Mouse (Mus musculus): ENCODE results near the gene Tcaf3.

The Tcaf3 gene

DNA sequence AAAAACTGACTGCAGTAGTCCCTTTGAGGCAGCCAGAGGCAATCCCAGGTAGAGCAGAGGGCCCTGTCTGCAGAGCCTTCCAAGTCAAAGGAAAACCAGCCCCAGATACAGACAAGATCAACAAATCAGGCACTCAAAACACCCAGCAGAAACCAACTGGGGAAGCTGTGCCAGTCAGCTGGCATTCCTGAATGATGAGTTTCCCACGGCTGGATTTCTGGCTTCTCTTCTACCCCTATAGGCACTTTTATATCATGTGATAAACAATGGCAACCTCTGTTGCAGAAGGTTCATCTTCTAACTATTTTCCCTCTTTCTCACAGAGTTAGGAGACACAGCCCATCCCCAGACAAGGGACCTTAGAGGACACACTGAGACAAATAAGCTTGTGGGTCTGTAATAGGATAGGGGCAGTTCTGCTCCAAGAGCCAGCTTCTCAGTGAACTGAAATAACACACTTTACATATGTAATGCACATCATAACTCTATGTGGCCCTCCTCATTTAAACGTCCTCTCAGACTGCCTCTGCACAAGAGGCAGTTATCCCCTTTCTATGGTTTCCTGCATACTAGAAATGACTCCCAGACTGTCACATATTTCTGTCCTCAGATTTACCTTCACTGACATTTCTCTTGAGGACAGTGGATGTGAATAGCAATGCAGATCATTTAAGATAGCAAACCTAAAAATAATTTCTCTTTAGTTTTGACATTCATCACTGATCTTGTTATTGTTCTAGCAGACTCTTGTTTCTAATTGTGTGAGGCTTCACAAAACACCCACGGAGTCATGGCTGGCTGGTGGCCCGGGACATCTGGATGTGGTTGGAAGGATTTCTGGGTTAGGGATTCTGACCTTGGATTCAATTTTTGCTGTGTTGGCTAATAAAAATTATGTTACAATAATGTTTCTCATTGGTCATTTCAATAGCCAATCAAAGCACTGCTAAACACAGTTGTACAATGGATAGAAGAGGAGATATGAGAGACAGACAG lies 55.2 kb downstream of the Tcaf3 start:
- peak; percentile 19 for DNase-seq

DNA sequence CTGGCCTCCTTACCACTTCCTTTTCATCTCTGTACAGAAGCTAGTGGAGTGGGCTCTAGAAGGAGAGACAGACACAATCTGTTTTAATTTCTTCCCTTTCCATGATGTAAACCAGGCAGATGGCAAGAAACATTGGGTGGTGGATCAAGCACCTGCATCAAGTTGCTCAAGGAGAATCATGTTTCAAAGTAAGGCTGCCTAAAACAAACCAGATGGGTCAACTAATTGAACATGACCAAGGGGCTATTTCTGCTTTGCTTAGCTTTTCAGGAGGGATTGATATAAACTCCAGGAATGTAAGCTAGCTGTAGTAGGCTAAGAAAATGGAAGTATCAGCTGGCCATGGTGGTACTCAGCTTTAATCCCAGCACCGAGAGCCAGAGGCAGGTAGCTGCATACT lies 56.8 kb downstream of the Tcaf3 start:
- DNase-seq, result no peak

DNA sequence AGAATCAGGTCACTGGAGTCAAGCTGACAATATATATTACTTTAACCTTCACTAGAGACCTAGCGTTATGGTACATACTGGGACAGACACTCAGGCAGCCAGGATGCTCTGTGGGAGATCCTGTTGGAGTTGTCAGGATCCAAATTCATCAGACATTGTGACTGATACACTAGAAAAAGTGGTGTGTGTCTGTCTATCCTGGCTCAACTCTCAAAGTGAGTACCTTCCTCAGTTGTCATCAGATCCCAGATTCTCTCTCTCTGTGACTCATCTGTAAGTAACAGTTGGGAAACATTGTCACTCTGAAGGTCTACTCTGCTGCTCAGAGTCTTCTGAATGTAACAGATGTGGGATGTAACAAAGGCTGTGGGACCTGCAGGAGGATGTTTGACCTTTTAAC lies 57.8 kb downstream of the Tcaf3 start:
- DNase-seq, result no peak
